Mouse (Mus musculus): ENCODE measurements around the gene Trpm6.

Gene Trpm6

GRCm38 (mm10) chr19:18889632-18890031 lies 139.8 kb downstream of the Trpm6 start:
- no peak for DNase-seq (ENCODE audit: low spot score in 2 of 2)

DNA sequence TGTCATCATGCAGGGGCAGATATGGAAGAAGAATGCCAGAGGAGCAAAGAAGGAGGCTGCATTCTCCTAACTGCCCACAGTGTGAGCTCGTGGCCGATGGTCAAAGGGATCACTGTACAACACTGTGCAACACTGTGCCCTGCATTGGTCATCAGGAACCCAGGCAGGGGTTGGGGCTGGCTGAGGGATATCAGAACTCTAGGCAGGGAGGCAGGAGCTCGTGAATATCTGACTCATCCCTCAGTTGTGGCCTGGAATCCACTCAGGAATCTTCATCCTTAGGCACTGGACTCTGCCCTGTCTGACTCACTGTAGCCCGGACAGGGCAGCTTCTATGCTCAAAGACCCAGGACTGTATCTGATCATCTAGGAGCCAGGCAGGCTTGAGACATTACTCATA lies 140.4 kb downstream of the Trpm6 start:
- DNase-seq (ENCODE audit: low spot score in 2 of 2) = no peak

DNA sequence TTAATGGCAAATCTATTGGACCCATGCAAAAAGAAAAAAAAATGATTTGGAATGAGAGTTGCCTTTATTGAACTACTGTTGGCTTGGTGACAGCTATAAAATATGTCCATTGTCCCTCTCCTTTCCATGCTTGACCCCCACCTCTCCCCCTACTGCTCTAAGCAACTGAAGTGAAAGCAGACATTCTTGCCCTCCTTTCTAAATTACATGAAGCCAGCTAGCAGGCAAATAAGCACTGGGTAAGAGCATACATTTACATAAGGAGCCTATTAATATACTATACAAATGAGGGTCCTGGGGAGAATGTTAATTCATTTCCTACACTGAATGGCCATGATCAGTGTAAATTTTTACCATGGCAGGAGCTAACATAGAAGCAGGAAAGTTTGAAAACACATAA lies 148.5 kb downstream of the Trpm6 start:
- DNase-seq (ENCODE audit: low spot score in 2 of 2) = no peak

- DNase-seq (ENCODE audit: low spot score in 2 of 2) = no peak
Observed at GRCm38 (mm10) chr19:18902041-18902693, 152.4 kb downstream of the Trpm6 start.

DNA sequence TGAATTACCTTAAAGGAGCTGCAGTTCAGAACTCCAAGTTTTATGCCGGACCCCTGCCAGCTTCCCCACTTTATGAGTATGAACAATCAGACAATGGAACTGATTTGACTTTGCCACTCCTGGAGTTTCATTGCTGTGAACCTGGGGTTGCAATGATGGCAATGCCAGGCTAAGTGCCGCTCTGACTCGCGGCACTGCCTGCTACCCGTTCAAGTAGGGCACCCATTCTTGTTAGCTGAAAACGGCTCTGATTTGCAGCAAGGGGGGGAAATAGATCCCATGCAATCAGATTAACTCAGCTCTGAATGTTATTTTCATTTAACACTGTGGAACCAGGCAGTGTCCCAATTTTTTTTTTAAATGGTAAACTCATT lies 152.9 kb downstream of the Trpm6 start:
- DNase-seq (ENCODE audit: low spot score in 2 of 2) = no peak

DNA sequence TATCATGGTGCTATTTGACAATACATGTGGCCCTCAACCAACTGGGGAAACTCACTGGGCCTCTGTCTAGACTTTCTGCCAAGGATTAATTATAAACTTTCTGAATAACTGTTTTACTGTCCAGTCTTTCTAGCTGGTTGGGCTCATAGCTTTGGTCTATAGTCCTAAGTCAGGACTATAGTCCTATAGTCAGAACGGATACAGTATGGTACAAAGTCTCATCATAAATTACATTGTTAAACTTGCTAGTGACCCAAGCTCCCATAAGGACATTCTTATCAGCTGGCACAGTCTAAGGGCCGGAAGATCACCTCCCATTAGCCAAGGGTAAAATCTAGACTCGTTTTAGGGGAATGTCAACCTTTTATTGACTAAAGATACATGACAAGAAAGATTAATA lies 155.7 kb downstream of the Trpm6 start:
- no peak for DNase-seq (ENCODE audit: low spot score in 2 of 2)

DNA sequence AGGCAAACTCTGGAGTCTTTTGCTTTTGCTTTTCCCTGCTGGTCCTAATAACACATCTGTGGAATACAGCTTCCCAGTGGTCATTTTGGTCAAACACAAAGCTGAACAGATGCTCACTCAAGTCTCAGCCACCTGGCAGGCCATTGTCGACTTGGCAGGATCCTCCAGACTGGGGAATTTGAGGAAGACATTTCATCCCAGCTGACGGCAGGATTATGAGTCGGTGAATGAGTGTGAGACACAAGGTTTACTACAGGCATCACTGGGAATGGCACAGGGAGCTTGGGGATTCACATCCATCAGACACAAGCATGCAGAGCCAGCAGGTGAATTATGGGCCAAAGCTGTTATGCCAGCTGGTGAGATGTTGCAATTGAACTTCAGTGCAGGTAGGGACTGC lies 159.9 kb downstream of the Trpm6 start:
- DNase-seq (ENCODE audit: low spot score in 2 of 2) = no peak

DNA sequence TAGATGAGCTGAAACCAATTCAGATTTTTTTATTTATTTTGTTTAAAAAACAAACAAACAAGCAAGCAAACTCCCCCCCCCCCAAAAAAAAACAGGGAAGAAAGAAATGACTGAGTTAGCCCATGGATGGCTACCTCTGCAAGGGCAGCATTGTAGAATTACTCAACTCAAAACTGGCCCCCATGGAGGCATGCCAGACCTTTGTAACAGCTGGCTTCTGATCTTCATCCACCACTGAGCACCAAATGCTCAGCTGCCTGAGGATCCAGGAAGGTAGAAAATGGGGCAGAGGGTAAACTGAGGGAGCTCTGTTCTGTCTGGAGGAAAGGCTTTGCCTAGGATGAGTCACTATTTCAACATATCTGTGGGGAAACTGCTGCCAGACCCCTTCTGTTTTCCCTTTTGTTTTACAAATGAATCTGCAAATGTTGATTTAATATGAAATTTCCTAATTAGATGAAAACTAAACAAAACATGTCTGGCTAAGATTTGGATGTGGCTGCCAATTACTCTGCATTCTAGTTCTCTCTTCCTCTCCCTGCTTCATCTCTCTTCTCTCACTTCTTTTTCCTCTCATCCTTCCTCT lies 162.1 kb downstream of the Trpm6 start:
- no peak for DNase-seq (ENCODE audit: low spot score in 2 of 2)

GRCm38 (mm10) chr19:18941391-18941790 lies 191.6 kb downstream of the Trpm6 start:
- no peak for DNase-seq (ENCODE audit: low spot score in 2 of 2)
